15 mouse cellular contexts compared by ENCODE assay signal in genomic region chr6:93581141-93581540, GRCm38 (mm10).
"Had no signal": no experiment of that assay in that cellular context is flagged by ENCODE, and none has a peak within 500 bp of the region (broad histone marks: within the 10 kb centered on the region; RNA-seq: fewer than 3 reads in every experiment).

No protein-coding gene starts in this region.

- H3K4me2 ChIP-seq: neural tube, embryonic 13.5 days; neural tube, embryonic 15.5 days; stomach, embryonic 15.5 days had no signal

- H3K36me3 ChIP-seq: neural tube, embryonic 13.5 days; neural tube, embryonic 15.5 days; stomach, embryonic 15.5 days had no signal

- H3K27me3 ChIP-seq: neural tube, embryonic 13.5 days; neural tube, embryonic 15.5 days; stomach, embryonic 15.5 days had no signal

- H3K27ac ChIP-seq: neural tube, embryonic 13.5 days; neural tube, embryonic 15.5 days; stomach, embryonic 15.5 days; stomach, postnatal 0 days had no signal

- H3K4me1 ChIP-seq: neural tube, embryonic 13.5 days; stomach, embryonic 15.5 days had no signal

- DNase-seq: right cerebral cortex, adult 18-20 months; right cerebral cortex, postnatal 14 days; right cerebral cortex, postnatal 25 days; right cerebral cortex, postnatal 4 days; spleen, adult 18-20 months; thymus, adult 18-20 months; thymus, adult 2 months; thymus, postnatal 14 days; thymus, postnatal 25 days; thymus, postnatal 36 days; thymus, postnatal 4 days had no signal

- H3K4me3 ChIP-seq: neural tube, embryonic 13.5 days; neural tube, embryonic 15.5 days; stomach, embryonic 15.5 days had no signal

- H3K9me3 ChIP-seq: neural tube, embryonic 13.5 days; neural tube, embryonic 15.5 days; stomach, embryonic 15.5 days had no signal

- H3K9ac ChIP-seq: neural tube, embryonic 13.5 days; neural tube, embryonic 15.5 days; stomach, embryonic 15.5 days had no signal
